Mouse (Mus musculus): Measurements from ENCODE around the gene Unc5b. TPM values are rescaled to one million over a fixed set of nuclear protein-coding genes. Genes with fewer than 3 reads are reported as not detected.

The Unc5b gene
- polyA plus RNA-seq, 1 experiment = 0.86 TPM

GRCm38 (mm10) chr10:60820552-60820951 lies 10.8 kb downstream of the Unc5b start:
- Histone ChIP-seq H3K4me1 (ENCODE audit: control insufficient read depth, insufficient read depth, low read length) (no peaks in the 10 kb centered on the region), H3K27me3 (ENCODE audit: control insufficient read depth, insufficient read depth, low read length) (no peaks in the 10 kb centered on the region)

GRCm38 (mm10) chr10:60819654-60820192 lies 11.7 kb downstream of the Unc5b start:
- H3K36me3 ChIP-seq (ENCODE audit: control insufficient read depth, insufficient read depth, low read length) = no peaks in the 10 kb centered on the region
- no peak overlapping the region for H3K27ac ChIP-seq (ENCODE audit: control insufficient read depth, insufficient read depth, low read depth, low read length)
- H3K27me3 ChIP-seq (ENCODE audit: control insufficient read depth, insufficient read depth, low read length) = no peaks in the 10 kb centered on the region
- TF ChIP-seq POLR2A (IDR thresholded peaks at IDR 0.05; ENCODE audit: control insufficient read depth, low read depth, low read length) (no peak), CTCF (IDR thresholded peaks at IDR 0.05; ENCODE audit: control insufficient read depth, insufficient read depth, insufficient replicate concordance, low read depth, low read length) (no peak)
- H3K4me1 ChIP-seq (ENCODE audit: control insufficient read depth, insufficient read depth, low read length) = no peaks in the 10 kb centered on the region
- H3K4me3 ChIP-seq (ENCODE audit: control insufficient read depth, low read depth, low read length) = no peak overlapping the region

More at GRCm38 (mm10) chr10:60820552-60820951, 10.8 kb downstream of the Unc5b start:
- Histone ChIP-seq H3K4me3 (ENCODE audit: control insufficient read depth, low read depth, low read length) (no peak overlapping the region), H3K27ac (ENCODE audit: control insufficient read depth, insufficient read depth, low read depth, low read length) (no peak overlapping the region), H3K36me3 (ENCODE audit: control insufficient read depth, insufficient read depth, low read length) (no peaks in the 10 kb centered on the region)
- TF ChIP-seq CTCF (IDR thresholded peaks at IDR 0.05; ENCODE audit: control insufficient read depth, insufficient read depth, insufficient replicate concordance, low read depth, low read length) = no peak
- no peak for TF ChIP-seq POLR2A (IDR thresholded peaks at IDR 0.05; ENCODE audit: control insufficient read depth, low read depth, low read length)

DNA sequence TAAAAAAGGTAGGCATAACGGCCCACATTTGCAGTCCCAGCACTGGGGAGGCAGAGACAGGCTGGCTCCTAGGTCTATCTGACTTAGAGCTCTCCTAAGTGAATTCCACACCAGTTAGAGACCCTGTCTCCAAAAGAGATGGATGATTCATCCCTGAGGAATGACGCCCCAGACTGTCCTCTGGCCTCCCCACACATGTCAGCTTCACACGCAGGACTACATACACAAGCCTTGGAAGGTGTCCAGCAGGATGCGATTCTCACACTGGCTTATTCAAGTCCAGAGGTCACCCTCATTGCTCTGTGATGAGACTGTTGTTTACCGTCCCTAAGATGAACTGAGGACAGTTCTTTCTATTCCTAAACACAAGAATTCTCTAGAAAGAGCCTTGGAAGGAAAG lies 12.2 kb downstream of the Unc5b start:
- Histone ChIP-seq H3K36me3 (ENCODE audit: control insufficient read depth, insufficient read depth, low read length) (no peaks in the 10 kb centered on the region), H3K4me1 (ENCODE audit: control insufficient read depth, insufficient read depth, low read length) (no peaks in the 10 kb centered on the region), H3K27me3 (ENCODE audit: control insufficient read depth, insufficient read depth, low read length) (no peaks in the 10 kb centered on the region), H3K4me3 (ENCODE audit: control insufficient read depth, low read depth, low read length) (no peak overlapping the region), H3K27ac (ENCODE audit: control insufficient read depth, insufficient read depth, low read depth, low read length) (no peak overlapping the region)
- TF ChIP-seq POLR2A (IDR thresholded peaks at IDR 0.05; ENCODE audit: control insufficient read depth, low read depth, low read length) (no peak), CTCF (IDR thresholded peaks at IDR 0.05; ENCODE audit: control insufficient read depth, insufficient read depth, insufficient replicate concordance, low read depth, low read length) (no peak)

DNA sequence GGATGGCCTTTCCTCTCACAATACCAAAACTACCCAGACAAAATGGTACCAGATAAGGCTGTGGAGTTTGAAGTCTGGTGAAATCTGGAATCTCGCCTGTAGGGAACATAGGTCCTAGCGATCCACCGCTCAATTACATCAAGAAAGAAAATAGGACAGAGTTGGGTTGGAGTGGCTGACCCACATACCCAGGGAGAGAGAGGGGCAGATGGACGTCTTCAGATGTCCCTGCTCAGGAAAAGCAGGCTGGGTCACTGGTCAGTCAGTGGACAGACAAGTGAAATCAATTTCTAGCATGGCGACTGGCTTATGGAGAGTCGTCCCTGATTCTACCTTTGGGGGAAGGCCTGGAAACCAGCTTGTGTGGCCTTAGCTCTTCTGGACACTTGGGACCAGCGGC lies 12.7 kb downstream of the Unc5b start:
- no peaks in the 10 kb centered on the region for H3K4me1 ChIP-seq (ENCODE audit: control insufficient read depth, insufficient read depth, low read length)
- no peak overlapping the region for H3K4me3 ChIP-seq (ENCODE audit: control insufficient read depth, low read depth, low read length)
- H3K36me3 ChIP-seq (ENCODE audit: control insufficient read depth, insufficient read depth, low read length) = no peaks in the 10 kb centered on the region
- TF ChIP-seq POLR2A (IDR thresholded peaks at IDR 0.05; ENCODE audit: control insufficient read depth, low read depth, low read length) = no peak
- no peak for TF ChIP-seq CTCF (IDR thresholded peaks at IDR 0.05; ENCODE audit: control insufficient read depth, insufficient read depth, insufficient replicate concordance, low read depth, low read length)
- H3K27ac ChIP-seq (ENCODE audit: control insufficient read depth, insufficient read depth, low read depth, low read length) = no peak overlapping the region
- no peaks in the 10 kb centered on the region for H3K27me3 ChIP-seq (ENCODE audit: control insufficient read depth, insufficient read depth, low read length)

DNA sequence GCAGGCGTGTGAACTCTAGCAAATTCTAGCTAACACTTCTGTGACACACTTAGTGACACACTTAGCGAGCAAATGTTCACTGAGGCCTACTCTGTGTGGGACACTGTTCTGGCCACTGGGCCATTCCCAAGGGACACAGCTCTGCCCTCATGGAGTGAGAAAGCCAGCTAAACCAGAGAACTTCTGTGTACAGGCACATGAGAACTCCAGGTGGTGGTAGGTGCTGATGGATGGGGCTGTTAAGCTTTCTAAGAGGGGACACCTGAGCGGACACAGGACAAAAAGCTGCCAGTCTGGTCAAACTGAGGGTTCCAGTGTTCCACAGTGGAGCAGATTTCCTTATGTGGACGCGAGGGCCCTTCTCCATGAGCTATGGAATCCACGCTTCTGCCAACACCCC lies 13.5 kb downstream of the Unc5b start:
- H3K27me3 ChIP-seq (ENCODE audit: control insufficient read depth, insufficient read depth, low read length) = no peaks in the 10 kb centered on the region
- no peaks in the 10 kb centered on the region for H3K36me3 ChIP-seq (ENCODE audit: control insufficient read depth, insufficient read depth, low read length)
- TF ChIP-seq POLR2A (IDR thresholded peaks at IDR 0.05; ENCODE audit: control insufficient read depth, low read depth, low read length) (no peak), CTCF (IDR thresholded peaks at IDR 0.05; ENCODE audit: control insufficient read depth, insufficient read depth, insufficient replicate concordance, low read depth, low read length) (no peak)
- no peak overlapping the region for H3K27ac ChIP-seq (ENCODE audit: control insufficient read depth, insufficient read depth, low read depth, low read length)
- H3K4me1 ChIP-seq (ENCODE audit: control insufficient read depth, insufficient read depth, low read length) = no peaks in the 10 kb centered on the region
- no peak overlapping the region for H3K4me3 ChIP-seq (ENCODE audit: control insufficient read depth, low read depth, low read length)

- no peak for TF ChIP-seq CTCF (IDR thresholded peaks at IDR 0.05; ENCODE audit: control insufficient read depth, insufficient read depth, insufficient replicate concordance, low read depth, low read length)
- TF ChIP-seq POLR2A (IDR thresholded peaks at IDR 0.05; ENCODE audit: control insufficient read depth, low read depth, low read length) = no peak
- no peaks in the 10 kb centered on the region for H3K36me3 ChIP-seq (ENCODE audit: control insufficient read depth, insufficient read depth, low read length)
- no peaks in the 10 kb centered on the region for H3K4me1 ChIP-seq (ENCODE audit: control insufficient read depth, insufficient read depth, low read length)
- no peaks in the 10 kb centered on the region for H3K27me3 ChIP-seq (ENCODE audit: control insufficient read depth, insufficient read depth, low read length)
- no peak overlapping the region for H3K27ac ChIP-seq (ENCODE audit: control insufficient read depth, insufficient read depth, low read depth, low read length)
- H3K4me3 ChIP-seq (ENCODE audit: control insufficient read depth, low read depth, low read length) = no peak overlapping the region
Observed at GRCm38 (mm10) chr10:60816872-60817648, 14.3 kb downstream of the Unc5b start.

DNA sequence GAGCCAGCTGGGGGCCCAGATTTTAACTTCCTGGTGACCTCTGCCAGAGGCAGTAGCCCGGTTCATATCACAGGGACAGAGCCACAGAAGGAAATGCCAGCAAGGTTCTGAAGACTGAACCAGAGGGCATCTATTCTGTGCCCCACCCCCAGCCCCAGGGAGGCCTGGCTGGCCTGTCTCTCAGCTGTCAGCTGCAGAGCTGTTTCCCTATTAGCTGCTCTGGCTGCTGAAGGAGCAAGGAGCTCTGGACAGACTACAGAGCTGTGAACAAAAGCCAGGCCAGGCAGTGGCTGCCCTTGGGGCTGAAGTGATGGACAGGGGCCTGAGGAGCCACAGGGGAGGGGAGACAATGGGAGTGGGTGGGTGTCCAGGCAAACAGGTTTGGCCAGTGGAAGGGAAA lies 15.5 kb downstream of the Unc5b start:
- H3K4me1 ChIP-seq (ENCODE audit: control insufficient read depth, insufficient read depth, low read length) = no peaks in the 10 kb centered on the region
- no peak overlapping the region for H3K27ac ChIP-seq (ENCODE audit: control insufficient read depth, insufficient read depth, low read depth, low read length)
- no peak overlapping the region for H3K4me3 ChIP-seq (ENCODE audit: control insufficient read depth, low read depth, low read length)

More for the DNA sequence above, 15.5 kb downstream of the Unc5b start:
- Histone ChIP-seq H3K36me3 (ENCODE audit: control insufficient read depth, insufficient read depth, low read length) (no peaks in the 10 kb centered on the region), H3K27me3 (ENCODE audit: control insufficient read depth, insufficient read depth, low read length) (no peaks in the 10 kb centered on the region)
- TF ChIP-seq POLR2A (IDR thresholded peaks at IDR 0.05; ENCODE audit: control insufficient read depth, low read depth, low read length) = no peak
- no peak for TF ChIP-seq CTCF (IDR thresholded peaks at IDR 0.05; ENCODE audit: control insufficient read depth, insufficient read depth, insufficient replicate concordance, low read depth, low read length)
